Mouse (Mus musculus): ENCODE measurements around the gene Eif2a. TPM values are rescaled to one million over a fixed set of nuclear protein-coding genes. Genes with fewer than 3 reads are reported as not detected.

Gene Eif2a
- total and polyA plus RNA-seq, 3 experiments: 116 to 241 (median 119) TPM

DNA sequence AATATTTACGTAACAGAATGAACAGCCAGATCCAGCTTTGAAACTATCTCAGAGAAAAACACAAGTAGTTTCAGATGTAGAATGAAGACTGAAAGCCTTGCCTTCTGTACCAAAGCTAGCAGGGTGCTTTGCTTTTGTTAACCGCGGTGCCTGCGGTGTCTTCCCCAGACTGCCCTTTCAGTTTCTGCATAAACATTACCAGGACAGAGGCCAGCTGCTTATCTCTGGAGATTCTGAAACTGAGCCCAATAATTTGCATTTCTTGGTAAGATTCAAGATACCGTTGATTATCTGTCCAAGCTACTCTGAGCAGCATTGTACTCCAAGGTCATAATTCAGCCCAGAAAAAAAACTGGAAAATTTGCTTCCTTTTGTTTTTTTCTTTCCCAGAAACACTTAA lies 68.0 kb downstream of the Eif2a start (continued):
- TF ChIP-seq NRF1 (IDR thresholded peaks at IDR 0.05; ENCODE audit: low read depth, low read length) (no peak), CTCF (conservative IDR thresholded peaks at IDR 0.05 in 1 of 2, IDR thresholded peaks at IDR 0.05 in 1 of 2; ENCODE audit: low read depth in 2 of 2, low read length in 2 of 2) (no peak), JUND (conservative IDR thresholded peaks at IDR 0.05; ENCODE audit: low read depth, low read length) (0 out of 2 replicates have a peak, but pooled peaks have one; percentile 35), UBTF (IDR thresholded peaks at IDR 0.05; ENCODE audit: low read depth, low read length) (no peak), MYC (IDR thresholded peaks at IDR 0.05; ENCODE audit: low read depth, low read length) (no peak), SIN3A (IDR thresholded peaks at IDR 0.05; ENCODE audit: low read length) (peak; percentile 72; the same call in 1 of the 2 replicates), EP300 (IDR thresholded peaks at IDR 0.05; ENCODE audit: low read length) (peak; percentile 83), CHD2 (IDR thresholded peaks at IDR 0.05; ENCODE audit: low read length) (peak; percentile 59; the same call in 1 of the 2 replicates), RCOR1 (conservative IDR thresholded peaks at IDR 0.05; ENCODE audit: low read depth, low read length) (no peak)

Other genes starting within 250 kb of the Eif2a start
- 11.8 and 12.9 TPM in 2 replicates for gene Tsc22d2, start 111.1 kb upstream of the Eif2a start, total RNA-seq (2012; rRNA removed)
- 8.8 and 9.0 TPM in 2 replicates for gene Tsc22d2, start 111.1 kb upstream of the Eif2a start, total RNA-seq (2014; rRNA removed)
- gene Tsc22d2, start 111.1 kb upstream of the Eif2a start, polyA plus RNA-seq (2012; ENCODE audit: insufficient read length, low read depth): 13.4 and 17.4 TPM in 2 replicates
- gene Serp1, start 71 bp downstream of the Eif2a start, total RNA-seq (2012; rRNA removed): 210 and 219 TPM in 2 replicates
- 470 and 509 TPM in 2 replicates for gene Serp1, start 71 bp downstream of the Eif2a start, total RNA-seq (2014; rRNA removed)
- gene Serp1, start 71 bp downstream of the Eif2a start, polyA plus RNA-seq (2012; ENCODE audit: insufficient read length, low read depth): 252 and 298 TPM in 2 replicates
- 63.6 and 76.6 TPM in 2 replicates for gene Selenot, start 50.8 kb downstream of the Eif2a start, total RNA-seq (2012; rRNA removed)
- 254 and 283 TPM in 2 replicates for gene Selenot, start 50.8 kb downstream of the Eif2a start, total RNA-seq (2014; rRNA removed)
- gene Selenot, start 50.8 kb downstream of the Eif2a start, polyA plus RNA-seq (2012; ENCODE audit: insufficient read length, low read depth): 134 and 157 TPM in 2 replicates
- gene Erich6, start 111.4 kb downstream of the Eif2a start, total RNA-seq (2012; rRNA removed): not detected in 2 replicates
- gene Erich6, start 111.4 kb downstream of the Eif2a start, total RNA-seq (2014; rRNA removed): not detected in 2 replicates
- 0.11 TPM in 1 of 2 replicates, not detected in the other for gene Erich6, start 111.4 kb downstream of the Eif2a start, polyA plus RNA-seq (2012; ENCODE audit: insufficient read length, low read depth)
- gene Siah2, start 166.6 kb downstream of the Eif2a start, total RNA-seq (2012; rRNA removed): 125 and 140 TPM in 2 replicates
- gene Siah2, start 166.6 kb downstream of the Eif2a start, total RNA-seq (2014; rRNA removed): 119 and 142 TPM in 2 replicates
- 99.0 and 104 TPM in 2 replicates for gene Siah2, start 166.6 kb downstream of the Eif2a start, polyA plus RNA-seq (2012; ENCODE audit: insufficient read length, low read depth)

Data from CH12.LX (cell line).